Mouse (Mus musculus): ENCODE results near the gene Igtp.
"Not testable (repeated sequence)": the region's sequence is repeated elsewhere in the genome, so short reads cannot be mapped to it uniquely, and the experiment has no call there.

The Igtp gene

GRCm38 (mm10) chr11:58213673-58214342, 14.5 kb downstream of the Igtp start:
- no peak for DNase-seq

GRCm38 (mm10) chr11:58214391-58215048, 15.2 kb downstream of the Igtp start:
- peak; percentile 46 for DNase-seq

DNA sequence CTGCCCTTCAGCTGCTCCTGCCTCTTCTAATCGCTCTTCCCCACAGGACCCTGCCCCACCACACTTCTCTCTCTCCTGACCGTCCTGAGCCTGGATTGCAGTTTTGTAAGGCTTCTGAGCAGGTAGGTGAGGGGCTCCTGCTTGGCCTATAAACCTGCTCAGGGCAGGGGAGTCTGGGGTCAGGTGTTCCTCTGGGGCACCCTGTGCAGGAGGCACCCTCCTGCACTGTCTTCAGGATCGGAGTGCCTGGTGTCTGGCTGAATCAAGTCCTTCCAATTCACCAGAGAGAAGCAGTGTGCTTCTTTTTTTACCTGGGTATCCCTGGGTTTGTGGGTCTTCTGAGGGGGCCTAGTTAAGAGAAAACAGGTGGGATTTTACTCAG, 15.7 kb downstream of the Igtp start:
- DNase-seq: not testable (repeated sequence)

- DNase-seq: no peak
Observed at GRCm38 (mm10) chr11:58215814-58216213, 16.5 kb downstream of the Igtp start.

GRCm38 (mm10) chr11:58216823-58217222, 17.5 kb downstream of the Igtp start:
- no peak for DNase-seq

DNA sequence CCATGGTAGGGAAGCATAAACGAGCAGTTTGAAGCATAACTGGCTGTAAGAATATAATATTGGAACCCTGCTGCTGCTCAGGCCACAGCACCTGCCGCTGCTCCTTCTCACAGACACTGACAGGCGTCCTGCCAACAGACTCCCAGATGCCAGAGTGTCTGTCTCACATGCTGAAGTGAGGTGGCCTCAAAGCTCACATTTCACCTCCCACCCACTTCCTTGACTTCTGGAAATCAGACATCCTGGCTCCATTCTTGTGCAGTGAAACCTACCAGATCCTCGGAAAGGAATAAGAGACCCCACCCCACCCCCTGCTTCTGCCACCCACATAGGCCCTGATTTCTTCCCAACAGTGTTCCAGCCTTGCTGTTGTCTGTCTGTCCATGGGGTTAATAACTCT, 24.4 kb downstream of the Igtp start:
- DNase-seq: no peak

GRCm38 (mm10) chr11:58224313-58224712, 25.0 kb downstream of the Igtp start:
- no peak for DNase-seq

DNA sequence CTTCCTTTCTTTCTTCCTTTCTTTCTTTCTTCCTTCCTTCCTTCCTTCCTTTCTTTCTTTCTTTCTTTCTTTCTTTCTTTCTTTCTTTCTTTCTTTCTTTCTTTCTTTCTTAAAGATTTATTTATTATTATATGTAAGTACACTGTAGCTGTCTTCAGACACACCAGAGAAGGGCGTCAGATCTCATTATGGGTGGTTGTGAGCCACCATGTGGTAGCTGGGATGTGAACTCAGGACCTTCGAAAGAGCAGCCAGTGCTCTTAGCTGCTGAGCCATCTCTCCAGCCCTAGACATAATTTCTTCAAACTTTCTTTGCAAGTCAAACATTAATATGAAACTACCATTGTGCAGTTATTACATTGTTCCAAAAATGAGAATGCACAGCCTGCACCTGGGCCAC, 25.5 kb downstream of the Igtp start:
- not testable (repeated sequence) for DNase-seq

DNA sequence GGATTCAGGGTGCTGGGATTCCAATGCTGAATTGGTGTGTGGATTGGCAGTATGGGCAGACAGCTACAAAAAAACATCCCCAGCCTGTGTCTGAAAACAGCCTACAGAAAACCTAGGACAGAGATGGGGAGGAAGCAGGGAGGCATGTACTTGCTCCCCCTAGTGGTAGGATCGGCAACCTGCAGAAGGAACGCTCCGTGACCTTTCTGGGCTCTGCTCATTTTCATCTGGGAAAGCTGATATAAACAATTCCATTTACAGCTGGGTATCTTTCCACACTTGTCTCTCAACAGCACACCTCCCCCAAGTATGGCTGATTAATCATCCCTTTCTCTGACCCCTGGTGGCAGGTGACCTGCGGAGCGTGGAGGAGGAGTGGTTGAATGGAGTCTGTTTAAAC, 26.3 kb downstream of the Igtp start:
- peak; percentile 34 for DNase-seq

GRCm38 (mm10) chr11:58226425-58226824, 27.1 kb downstream of the Igtp start:
- no peak for DNase-seq

DNA sequence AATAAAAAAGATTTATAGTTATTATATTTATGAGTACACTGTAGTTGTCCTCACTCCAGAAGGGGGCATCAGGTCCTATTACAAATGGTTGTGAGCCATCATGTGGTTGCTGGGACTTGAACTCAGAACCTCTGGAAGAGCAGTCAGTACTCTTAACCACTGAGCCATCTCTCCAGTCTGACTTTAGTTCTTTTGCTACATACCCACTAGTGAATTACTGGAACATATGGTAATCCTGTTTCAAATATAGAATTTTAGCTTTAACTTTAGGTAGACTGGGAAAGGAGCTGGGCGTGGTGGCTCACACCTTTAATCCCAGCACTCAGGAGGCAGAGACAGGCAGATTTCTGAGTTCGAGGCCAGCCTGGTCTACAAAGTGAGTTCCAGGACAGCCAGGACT, 28.7 kb downstream of the Igtp start:
- DNase-seq: not testable (repeated sequence)

GRCm38 (mm10) chr11:58230396-58230910, 31.1 kb downstream of the Igtp start:
- no peak for DNase-seq

DNA sequence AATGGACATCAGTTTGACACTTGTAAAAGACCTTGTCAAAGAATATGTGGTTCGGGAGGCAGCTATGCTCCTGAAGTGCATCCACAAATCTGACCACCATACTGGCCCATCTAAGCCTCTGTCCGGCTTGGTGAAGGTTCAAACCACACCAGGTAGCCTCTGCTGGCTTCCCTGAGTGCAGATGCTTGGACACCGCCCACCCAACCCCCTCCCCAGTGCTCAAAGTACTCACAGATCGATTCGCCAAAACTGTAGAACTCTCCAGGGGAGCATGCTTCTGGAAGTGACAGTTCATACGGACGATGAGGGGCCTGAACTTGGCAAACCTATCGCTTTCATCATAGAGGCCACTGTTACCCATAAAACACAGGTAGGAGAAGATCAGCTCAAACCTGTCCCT, 31.8 kb downstream of the Igtp start:
- DNase-seq: no peak

GRCm38 (mm10) chr11:58234551-58234950, 35.2 kb downstream of the Igtp start:
- DNase-seq: not testable (repeated sequence)

DNA sequence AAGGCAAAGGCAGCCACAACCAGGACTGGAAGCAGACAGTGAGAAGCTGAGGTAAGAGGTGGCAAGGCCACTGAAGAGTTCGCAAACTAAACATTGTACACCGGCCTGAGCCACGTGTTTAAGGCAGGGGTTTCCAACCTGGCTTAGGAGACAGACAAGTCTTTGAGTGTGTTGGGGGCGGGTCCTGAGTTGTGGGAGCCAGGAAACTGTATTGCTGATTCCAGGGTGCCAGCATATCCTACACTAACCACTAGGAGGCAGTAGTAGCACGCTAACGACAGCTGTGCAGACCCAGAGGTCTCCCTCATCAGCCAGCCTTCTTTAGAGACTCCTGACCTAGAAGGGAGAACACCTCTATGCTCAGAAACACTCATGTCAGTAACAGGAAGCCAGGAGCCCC, 35.8 kb downstream of the Igtp start:
- DNase-seq: no peak

- DNase-seq: no peak
Observed at GRCm38 (mm10) chr11:58238840-58239791, 39.8 kb downstream of the Igtp start.

DNA sequence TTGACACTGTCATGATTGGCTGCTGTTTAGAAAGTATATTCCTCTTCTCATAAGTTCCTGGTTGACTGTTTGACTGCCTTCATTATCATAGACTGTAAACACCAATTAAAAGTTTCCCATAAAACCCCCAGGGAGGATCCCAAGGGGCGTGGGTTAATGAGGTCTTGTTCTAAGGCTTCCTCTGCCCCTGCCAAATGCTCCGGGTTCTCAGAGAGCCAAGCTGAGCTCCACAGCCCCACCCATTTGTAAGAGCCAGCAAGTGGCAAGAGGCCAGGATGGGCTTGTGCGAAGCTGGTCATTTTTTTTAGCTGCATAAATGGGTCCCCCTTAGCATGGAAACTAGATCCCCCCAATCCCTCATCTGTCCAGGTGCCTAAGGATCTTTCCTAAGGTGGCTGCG, 47.9 kb downstream of the Igtp start:
- no peak for DNase-seq

- DNase-seq: no peak
Observed at GRCm38 (mm10) chr11:58249203-58249981, 50.0 kb downstream of the Igtp start.

DNA sequence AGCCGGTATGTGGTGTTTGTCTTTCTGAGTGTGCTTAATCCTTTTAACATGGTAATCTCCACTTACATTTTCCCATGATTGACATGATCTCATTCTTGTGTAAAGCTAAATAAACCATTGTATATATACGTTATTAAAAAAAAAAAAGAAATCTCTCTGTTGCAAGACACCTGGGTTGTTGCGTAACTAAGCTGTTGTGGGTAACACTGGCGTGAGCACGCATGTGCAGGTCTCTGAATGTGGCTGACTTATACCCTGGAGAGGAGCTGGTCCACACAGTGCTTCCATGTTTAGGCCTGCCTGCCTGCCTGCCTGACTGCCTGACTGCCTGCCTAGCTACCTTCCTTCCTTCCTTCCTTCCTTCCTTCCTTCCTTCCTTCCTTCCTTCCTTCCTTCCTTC, 51.2 kb downstream of the Igtp start:
- no peak for DNase-seq

GRCm38 (mm10) chr11:58254411-58254810, 55.1 kb downstream of the Igtp start:
- no peak for DNase-seq

Data from right cerebral cortex, postnatal 25 days (tissue).